Mouse (Mus musculus): ENCODE results near the gene Lect2.

DNA sequence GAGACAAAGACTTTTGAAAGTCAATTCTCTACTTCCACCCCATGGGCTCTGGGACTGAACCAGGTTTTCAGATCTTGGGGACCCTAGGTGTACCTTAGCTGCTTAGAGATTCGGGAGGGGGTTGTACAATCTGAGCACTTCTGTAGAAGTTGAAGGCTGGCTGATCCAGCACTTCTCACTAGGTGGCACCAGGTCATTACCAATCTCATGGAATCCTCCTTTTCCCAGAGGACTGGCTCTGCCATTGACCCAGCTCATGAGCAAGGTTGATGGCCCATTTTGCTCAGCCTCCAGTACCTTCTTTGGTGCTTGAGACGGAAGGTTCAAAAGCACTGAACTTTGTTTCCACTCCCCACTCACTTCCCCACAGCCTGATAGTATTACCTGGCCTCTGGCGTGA lies 48.2 kb downstream of the Lect2 start:
- TF ChIP-seq POLR2A (IDR thresholded peaks at IDR 0.05; ENCODE audit: extremely low read depth, insufficient read depth, low read length) (no peak), CTCF (IDR thresholded peaks at IDR 0.05; ENCODE audit: low read depth, low read length) (no peak)

Data from liver, adult 2 months (tissue).